Mouse (Mus musculus): ENCODE measurements around the gene Etnppl.

The Etnppl gene

GRCm38 (mm10) chr3:130617439-130617898 lies at the start of gene Etnppl:
Etnppl (plus strand) TSS chr3:130617448.
- DNase-seq (ENCODE audit: low read depth in 2 of 2, low spot score in 2 of 2) = no peak

- no peak for DNase-seq (ENCODE audit: low read depth in 2 of 2, low spot score in 2 of 2)
These were observed 48.7 kb upstream of the Etnppl start for GRCm38 (mm10) chr3:130568331-130569095.

DNA sequence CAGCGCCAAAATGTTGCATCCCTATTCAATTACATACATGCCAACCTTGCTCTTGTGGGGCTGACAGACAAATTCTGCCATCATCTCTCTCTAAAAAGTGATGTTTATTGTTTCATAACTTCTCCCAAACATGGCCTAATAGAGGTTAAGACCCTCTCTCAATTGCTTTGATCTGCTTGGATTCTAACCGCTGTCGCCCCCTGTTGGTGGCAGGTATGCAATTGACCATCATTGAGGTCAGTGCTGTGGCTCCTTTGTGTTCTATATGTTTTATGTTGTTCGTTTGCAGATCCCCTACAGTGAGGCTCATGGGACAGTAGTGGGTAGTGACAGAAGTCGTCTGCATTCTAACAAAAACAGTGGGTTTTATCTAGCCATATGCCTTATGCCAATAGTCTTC lies 44.0 kb upstream of the Etnppl start:
- no peak for DNase-seq (ENCODE audit: low read depth in 2 of 2, low spot score in 2 of 2)

DNA sequence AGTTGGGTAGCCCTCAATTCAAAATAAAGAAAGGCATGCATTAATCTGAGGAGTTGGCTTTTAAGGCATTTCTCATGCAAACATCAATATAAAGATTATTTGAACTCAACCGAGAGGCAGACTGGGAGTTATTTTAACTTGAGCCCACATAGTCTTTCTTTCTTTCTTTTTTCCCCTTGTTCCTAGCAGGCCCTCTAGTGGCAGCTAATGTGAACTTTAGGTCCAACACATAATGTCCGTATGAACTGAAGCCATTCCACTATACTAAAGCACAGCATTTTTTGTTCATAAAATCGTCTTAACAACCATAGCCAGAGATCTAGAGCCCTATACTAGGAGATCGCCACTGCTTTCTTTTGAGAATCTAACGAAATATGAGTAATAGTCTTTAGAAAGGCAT lies 42.6 kb upstream of the Etnppl start:
- DNase-seq (ENCODE audit: low read depth in 2 of 2, low spot score in 2 of 2) = no peak

GRCm38 (mm10) chr3:130576683-130577082 lies 40.6 kb upstream of the Etnppl start:
- DNase-seq (ENCODE audit: low read depth in 2 of 2, low spot score in 2 of 2) = no peak

GRCm38 (mm10) chr3:130579501-130579900 lies 37.7 kb upstream of the Etnppl start:
- DNase-seq (ENCODE audit: low read depth in 2 of 2, low spot score in 2 of 2) = no peak

GRCm38 (mm10) chr3:130581577-130581976 lies 35.7 kb upstream of the Etnppl start:
- DNase-seq (ENCODE audit: low read depth in 2 of 2, low spot score in 2 of 2) = no peak

DNA sequence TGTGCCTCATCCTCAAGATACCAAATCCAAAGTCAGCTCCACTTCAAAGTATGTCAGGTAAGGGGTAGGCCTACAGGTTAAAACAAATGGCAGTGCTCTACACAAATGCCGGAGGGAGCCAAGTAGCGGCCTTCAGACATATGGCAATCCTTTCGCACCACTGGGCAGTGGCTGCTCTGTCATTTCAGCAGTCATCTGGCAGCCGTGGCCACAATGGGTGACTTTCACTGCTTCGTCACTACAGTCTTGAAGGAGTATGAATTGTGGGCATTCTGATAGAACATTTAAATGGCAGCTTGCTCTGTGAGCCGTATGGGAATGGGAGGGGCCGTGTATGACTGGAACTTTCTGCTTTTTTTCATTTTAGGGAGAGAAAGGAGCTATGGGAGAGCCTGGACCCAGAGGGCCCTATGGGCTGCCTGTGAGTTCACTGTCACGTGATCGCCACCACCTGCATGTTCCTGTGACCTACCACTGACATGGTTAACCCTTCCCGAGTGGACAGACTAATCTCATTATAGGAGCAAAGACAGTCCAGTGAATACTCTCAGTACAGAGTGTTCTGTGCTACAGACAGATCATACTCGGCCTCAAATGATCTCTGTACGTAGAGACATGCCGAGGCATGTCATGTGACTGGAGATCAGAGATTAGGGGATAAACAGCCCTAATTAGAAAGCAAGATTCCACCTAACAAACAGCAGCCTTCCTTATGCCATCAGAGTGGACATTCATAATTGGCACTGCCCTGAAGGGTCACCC lies 34.2 kb upstream of the Etnppl start:
- DNase-seq (ENCODE audit: low read depth in 2 of 2, low spot score in 2 of 2) = no peak

DNA sequence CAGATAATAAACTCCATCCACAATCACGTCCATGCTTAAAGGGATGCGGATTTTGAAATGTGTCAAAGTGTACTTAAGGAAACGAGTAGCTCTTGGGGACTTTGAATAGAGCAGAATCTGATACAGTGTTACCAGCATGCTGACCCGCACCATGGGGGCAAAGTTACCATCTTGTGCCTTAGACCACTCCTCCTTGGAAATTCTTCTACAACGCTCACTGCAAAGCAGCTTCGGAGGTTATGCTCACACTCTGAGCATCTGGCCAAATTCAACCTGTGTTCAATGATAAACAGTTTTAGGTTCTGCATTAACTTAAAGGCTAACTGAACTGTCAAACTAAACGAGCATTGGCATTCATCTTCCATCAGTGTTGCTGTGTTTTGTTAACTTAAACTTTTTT lies 33.2 kb upstream of the Etnppl start:
- no peak for DNase-seq (ENCODE audit: low read depth in 2 of 2, low spot score in 2 of 2)

GRCm38 (mm10) chr3:130595050-130595449 lies 22.2 kb upstream of the Etnppl start:
- DNase-seq (ENCODE audit: low read depth in 2 of 2, low spot score in 2 of 2) = no peak

DNA sequence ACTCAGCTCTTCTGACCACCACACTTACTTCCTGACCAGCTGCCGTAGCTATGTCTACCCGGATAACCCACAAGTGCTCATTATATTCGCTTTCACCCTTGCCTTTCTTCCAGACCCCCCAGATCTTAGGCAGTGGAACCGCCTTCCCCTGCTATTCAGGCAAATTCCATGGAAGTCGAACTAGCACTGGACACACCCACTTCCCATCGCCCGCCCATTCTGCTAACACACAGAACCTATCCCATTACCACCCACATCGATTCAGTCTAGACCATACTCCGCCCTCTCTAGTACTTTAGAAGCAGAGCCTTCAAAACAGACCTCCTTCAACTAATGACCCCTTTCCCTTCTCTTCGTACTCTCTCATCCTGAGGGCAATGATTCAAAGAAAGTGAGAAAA lies 15.8 kb upstream of the Etnppl start:
- DNase-seq (ENCODE audit: low read depth in 2 of 2, low spot score in 2 of 2) = no peak

DNA sequence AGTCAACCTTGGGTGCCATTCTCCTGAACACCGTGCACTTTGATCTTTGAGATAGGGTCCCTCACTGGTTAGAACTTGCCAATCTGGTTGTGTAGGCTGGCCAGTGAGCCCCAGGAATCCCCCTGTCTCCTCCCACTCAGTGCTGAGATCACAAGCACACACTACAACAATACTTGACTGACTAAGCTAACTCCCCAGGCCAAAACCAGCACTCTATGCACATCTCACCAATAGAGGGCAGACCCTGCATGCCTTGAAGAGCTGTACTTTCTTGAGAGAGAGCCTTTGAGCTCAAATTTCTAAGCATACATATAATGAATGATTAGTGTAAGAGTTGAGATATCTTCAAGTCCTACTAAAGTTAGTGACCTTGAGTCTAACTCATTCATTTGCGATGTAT lies 9.3 kb upstream of the Etnppl start:
- no peak for DNase-seq (ENCODE audit: low read depth in 2 of 2, low spot score in 2 of 2)

DNA sequence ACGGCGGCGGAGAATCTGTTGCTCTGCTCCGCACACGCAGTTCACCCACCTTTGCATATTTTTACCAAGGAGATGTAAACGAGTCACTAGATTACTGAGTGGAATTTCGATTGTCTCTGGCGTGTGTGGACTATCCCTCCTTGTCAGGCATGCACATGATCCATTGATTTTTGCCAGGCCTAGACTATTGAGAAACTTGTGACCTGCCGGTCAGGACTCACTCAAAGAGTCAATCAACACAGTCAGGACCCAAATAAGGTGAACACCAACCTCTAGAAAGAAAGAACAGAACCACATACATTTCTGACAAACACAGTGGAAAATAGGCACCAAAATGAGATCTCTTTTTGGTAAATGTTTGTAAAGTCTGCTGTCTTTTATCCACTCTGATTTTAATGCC lies 2.8 kb upstream of the Etnppl start:
- DNase-seq (ENCODE audit: low read depth in 2 of 2, low spot score in 2 of 2) = no peak

DNA sequence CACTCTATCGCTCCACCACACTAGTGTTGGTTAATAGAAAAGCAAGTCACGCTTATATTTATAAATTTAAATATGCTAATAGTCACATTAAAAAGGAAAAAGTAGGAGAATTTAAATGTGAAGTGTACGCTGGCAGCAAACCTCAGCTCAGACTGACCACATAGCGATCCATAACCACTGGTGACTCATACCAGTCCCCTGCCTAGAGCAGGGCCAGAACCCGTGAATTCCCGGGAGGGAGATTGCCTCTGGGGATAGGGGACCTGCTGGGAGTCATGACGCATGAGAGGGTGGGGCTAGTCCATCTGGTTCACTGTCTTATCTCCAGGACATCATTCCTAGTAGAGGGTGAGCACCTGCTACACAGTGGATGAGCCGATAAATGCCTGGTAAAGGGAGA lies 1.6 kb upstream of the Etnppl start:
- no peak for DNase-seq (ENCODE audit: low read depth in 2 of 2, low spot score in 2 of 2)

DNA sequence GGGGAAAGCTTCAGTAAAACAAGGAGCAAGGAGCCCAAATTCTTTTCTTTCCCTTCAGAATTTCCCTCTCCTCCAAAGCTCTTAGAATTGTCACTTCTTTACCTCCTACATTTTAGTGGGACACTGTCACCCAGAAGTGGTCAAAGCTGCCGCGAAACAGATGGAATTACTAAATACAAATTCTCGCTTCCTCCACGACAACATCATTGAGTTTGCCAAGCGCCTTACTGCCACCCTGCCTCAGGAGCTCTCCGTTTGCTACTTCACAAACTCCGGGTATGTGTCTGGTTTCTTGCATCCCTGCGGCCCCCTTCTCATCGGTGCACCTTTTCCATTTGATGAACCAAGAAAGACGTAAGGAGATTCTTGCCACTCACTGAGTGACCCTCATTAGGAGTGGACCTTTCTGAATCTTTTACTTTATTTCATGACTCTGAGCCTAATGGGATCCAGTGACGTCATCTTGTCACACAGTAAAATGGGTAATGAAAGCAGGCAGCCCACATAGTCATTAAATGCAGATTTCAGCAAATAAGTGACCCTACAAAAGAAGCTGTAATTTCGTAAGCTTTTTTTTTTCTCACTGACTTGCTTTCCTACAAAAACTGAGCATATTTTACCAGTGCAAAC lies 3.4 kb downstream of the Etnppl start:
- DNase-seq (ENCODE audit: low read depth in 2 of 2, low spot score in 2 of 2) = no peak

GRCm38 (mm10) chr3:130628358-130628757 lies 11.1 kb downstream of the Etnppl start:
- no peak for DNase-seq (ENCODE audit: low read depth in 2 of 2, low spot score in 2 of 2)

- no peak for DNase-seq (ENCODE audit: low read depth in 2 of 2, low spot score in 2 of 2)
These were observed 16.6 kb downstream of the Etnppl start for GRCm38 (mm10) chr3:130633859-130634258.

DNA sequence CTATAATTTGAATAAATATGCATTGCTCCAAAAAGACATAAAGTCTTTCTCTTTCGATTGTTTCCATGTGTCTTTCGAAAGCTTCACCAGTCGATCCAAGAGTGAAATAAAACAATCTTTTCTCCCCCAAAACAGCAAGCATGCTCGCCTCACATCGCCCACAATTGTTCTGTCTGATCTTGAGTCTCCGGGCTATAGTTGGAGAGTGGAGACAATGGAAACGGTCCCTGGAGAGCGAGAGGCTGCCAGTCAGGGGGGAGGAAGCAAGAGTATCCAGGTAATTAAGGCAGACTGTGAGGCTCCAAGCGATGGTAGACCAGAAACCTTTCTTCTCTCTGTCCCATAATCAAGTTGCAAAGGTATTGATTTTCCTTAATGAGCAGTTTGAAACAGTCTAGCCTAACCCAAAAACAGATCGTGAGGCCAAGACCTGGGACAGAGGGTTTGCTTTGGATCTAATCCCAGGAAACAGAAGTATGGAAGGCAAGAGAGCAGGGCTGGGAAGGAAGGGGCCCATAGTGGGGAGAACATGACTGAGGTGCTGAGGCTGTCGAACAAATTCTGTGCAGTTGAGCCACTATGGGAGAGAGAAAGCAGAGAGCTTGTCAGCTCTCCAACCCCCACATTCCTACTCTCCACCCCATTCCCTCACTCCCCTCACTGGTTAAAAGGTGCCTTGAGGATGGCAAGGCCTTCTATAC lies 29.0 kb downstream of the Etnppl start:
- DNase-seq (ENCODE audit: low read depth in 2 of 2, low spot score in 2 of 2) = no peak

DNA sequence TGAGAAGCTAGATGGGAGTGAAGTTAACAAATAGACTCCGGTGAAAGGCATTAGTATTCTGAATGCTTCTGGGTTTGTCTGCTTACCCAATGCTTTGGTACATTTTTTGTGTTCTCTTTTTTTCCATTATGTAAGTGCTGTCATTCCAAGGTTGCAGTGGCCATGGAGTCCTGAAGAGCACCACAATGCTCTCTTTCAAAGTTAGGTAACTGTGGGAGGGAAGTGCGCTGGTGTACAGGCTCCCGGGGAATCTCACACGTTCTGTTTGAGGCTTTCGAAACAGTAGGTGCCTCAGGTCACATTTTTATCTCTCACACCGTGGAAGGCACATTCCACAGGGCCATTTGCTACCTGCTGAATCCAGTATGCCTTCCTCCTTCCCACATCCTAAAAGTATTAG lies 32.3 kb downstream of the Etnppl start:
- no peak for DNase-seq (ENCODE audit: low read depth in 2 of 2, low spot score in 2 of 2)

GRCm38 (mm10) chr3:130660619-130661018 lies 43.4 kb downstream of the Etnppl start:
- DNase-seq (ENCODE audit: low read depth in 2 of 2, low spot score in 2 of 2) = no peak

DNA sequence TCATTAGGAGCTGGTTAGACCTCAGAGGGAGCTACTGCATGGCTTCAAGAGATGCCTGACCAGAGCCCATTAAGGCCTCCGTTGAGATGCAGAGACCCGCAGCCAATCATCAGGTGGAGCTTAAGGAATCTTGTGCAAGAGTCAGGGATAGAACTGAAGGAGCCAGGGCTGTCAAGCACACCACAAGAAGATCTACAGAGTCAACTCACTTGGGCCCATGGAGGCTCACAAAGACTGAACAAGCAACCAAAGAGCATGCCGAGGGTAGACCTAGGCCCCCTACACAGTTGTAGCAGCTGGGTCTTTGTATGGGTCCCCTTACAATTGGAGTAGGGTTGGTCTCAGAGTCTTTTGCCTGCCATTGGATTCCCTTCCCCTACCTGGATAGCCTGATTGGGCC lies 45.2 kb downstream of the Etnppl start:
- no peak for DNase-seq (ENCODE audit: low read depth in 2 of 2, low spot score in 2 of 2)
